Mouse (Mus musculus): Measurements from ENCODE around the gene Vmn1r33.
"Not testable (repeated sequence)": the region's sequence is repeated elsewhere in the genome, so short reads cannot be mapped to it uniquely, and the experiment has no call there.

Vmn1r33 gene

DNA sequence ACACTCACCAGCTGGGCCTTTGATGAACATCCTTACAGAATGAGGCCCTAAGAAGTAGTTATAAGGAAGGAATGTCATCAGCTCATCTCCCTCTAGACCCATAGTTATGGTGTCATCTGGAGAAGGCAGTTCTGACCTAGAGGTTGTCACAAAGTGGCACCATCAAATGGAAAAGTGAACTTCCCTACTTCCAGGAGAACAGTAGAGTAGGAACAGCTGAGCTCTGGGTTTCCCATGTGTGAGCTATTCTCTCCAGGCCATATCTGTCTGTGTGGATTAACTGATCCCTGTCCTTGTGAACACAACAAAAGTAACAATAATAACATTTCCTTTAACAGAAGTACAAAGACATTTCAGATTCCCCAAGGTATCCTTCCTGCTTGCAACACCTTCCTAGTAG lies at the start of gene Vmn1r33:
TSS of gene Vmn1r33 (minus strand) at position 101 of the 400 bp plus-strand sequence.
- DNase-seq (ENCODE audit: low read depth): not testable (repeated sequence)

DNA sequence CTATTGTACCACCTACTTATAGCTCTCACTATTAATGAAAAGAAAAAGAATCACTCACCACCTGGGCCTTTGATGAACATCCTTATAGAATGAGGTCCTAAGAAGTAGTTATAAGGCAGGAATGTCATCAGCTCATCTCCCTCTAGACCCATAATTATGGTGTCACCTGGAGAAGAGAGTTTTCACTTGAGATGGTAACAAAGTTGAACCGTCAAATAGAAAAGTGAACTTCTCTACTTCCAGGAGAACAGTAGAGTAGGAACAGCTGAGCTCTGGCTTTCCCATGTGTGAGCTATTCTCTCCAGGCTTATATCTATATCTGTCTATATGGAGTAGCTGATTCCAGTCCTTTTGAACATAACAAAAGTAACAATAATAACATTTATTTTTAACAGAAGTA lies 25.7 kb upstream of the Vmn1r33 start, which contains the start of gene Vmn1r34:
TSS of gene Vmn1r34 (minus strand) at position 101 of the 400 bp plus-strand sequence.
- no peak for DNase-seq (ENCODE audit: low read depth)

DNA sequence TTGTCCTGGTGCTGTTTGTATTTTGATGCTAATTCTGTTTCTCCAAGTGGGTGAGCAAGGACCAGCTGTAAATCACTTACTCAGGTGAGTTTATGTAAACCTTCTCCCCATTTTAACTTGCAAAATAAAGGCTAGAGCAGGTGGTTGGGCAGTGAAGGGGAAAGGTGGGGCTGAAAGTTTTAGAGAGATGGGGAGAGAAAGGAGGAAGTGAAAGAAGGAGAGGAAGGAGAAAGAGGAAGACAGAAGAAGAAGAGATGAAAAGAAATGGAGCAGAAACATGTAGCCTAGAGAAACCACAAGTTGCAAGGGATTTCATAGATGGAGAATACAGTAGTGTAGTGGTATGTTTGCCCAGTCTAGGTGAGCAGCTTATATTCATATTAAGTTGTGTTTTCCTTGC lies 22.3 kb downstream of the Vmn1r33 start:
- DNase-seq (ENCODE audit: low read depth): no peak
